Mouse (Mus musculus) C2C12 (cell line): ENCODE data around the gene Hist1h3h.

Experiments
- CTCF ChIP-seq: IDR thresholded peaks from one replicate; pipeline ENCODE4 v1.5.1; 2011; ENCODE audit not compliant: control insufficient read depth, insufficient read depth, insufficient read length
- MYOG ChIP-seq: IDR thresholded peaks from one replicate; pipeline ENCODE4 v1.6.1; 2011; ENCODE audit not compliant: control insufficient read depth, insufficient read length; ENCODE audit errors: extremely low read depth

GRCm38 (mm10) chr13:21752356-21752755, 34.9 kb downstream of the Hist1h3h start:
- TF ChIP-seq CTCF, result no peak
- no peak for TF ChIP-seq MYOG
